Mouse (Mus musculus): Measurements from ENCODE around the gene Plscr3.

DNA sequence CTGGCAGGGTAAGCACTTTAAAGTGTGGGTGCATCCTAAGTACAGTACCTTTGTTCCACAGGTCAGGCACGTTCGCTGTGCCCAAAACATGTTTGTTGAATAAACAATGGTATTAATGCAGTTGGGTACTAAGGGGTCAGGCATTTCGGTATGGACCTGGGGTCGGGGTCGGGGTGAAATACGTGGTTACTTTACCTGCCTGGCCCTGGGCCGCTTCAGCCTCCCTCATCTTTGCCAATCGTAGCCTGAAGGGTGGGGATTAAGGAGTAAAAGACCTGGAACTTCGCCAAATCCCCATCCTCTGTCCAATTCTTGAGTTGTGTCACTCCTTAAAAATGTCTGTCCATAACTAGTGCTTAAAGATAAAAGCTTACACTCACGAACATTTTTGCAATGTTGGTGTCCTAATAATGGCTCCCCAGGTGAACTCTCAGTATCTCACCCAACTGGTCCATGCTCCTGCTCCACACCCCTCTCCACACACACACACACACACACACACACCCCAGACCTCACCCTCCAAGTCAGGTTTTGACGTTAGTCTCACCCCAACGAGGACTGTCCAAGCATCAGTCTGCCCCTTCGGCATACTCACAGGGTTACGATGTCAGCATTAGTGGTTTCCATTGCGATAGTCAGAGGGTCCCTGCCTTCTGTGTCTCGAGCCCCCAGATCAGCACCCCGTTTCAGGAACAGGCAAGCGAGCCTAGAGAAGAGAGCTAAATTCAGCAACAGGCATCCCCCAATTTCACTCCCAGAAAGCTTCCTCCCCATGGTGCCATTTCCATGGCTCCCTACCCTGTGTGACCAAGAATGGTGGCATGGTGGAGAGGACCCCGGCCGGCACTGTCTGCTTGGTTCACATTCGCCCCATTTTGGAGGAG is 35.9 kb downstream of the Plscr3 start:
- TF ChIP-seq GATA1 (IDR thresholded peaks at IDR 0.05; ENCODE audit: borderline replicate concordance, low read length) = no peak
- TF ChIP-seq FLI1 (IDR thresholded peaks at IDR 0.05; ENCODE audit: low read length) = no peak
